Mouse (Mus musculus) frontal cortex, postnatal 14 days (tissue): ENCODE data around the gene Cse1l.

Experiments
- DNase-seq, 2 experiments: peaks; one replicate each; pipeline ENCODE4 v3.0.0; 2022; ENCODE audit warnings: low spot score in 2 of 2

Gene Cse1l

DNA sequence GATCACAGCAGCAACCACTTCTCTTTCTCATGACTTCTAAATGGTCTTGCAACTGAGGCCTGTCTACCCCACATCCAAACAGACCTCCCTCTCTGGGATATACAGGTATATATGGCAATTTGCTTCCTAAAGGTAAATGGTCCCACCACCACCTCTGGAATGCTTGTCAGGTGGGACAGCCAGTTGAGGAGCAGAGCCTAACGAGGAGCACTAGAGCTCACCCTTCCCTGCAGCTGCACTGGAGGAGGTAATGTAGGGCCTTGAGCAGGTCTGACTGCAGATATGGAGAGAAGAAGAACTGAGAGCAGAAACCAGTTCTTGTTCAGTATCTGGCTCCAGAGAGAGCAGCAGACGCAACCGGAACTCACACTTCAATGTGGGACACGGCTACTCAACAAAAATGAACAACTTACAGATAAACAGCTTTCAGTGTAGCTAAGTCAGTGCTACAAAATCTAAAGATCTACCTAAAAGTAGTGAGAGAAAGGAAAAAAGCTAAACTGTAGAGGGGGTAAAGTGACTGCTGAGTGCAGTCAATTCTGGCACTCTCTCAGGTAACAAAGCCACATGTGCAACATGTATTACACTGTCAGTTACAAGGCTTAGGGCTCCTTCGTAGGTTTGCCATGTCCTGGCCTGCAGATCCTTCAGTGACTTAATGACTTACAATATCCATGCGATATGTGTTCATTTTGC, 68.5 kb downstream of the Cse1l start:
- no peak for DNase-seq

DNA sequence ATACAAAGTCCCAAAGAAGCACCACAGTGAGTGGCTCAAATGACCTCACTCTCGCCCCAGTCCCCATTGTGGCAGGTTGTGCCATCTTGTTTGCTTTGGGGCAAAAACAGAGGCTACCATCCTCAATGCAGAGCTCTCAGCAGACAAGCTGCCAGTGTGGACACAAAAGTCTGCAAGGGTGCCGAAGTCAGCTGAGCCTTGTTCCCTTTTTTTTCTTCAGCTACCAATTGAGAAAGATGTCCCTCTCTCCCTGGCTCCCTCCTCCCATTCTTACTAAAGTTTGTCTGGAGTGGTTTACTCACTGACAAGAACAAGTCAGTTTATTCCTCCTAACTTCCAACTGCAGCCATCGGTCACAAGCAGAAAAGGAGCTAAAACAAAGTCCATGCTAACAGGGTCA, 70.5 kb downstream of the Cse1l start:
- DNase-seq, result no peak

- no peak for DNase-seq
These were observed 71.7 kb downstream of the Cse1l start for GRCm38 (mm10) chr2:166977490-166977889.

GRCm38 (mm10) chr2:166980161-166980560, 74.3 kb downstream of the Cse1l start:
- DNase-seq, result no peak

- no peak for DNase-seq
These were observed 77.6 kb downstream of the Cse1l start for GRCm38 (mm10) chr2:166983351-166983894.

DNA sequence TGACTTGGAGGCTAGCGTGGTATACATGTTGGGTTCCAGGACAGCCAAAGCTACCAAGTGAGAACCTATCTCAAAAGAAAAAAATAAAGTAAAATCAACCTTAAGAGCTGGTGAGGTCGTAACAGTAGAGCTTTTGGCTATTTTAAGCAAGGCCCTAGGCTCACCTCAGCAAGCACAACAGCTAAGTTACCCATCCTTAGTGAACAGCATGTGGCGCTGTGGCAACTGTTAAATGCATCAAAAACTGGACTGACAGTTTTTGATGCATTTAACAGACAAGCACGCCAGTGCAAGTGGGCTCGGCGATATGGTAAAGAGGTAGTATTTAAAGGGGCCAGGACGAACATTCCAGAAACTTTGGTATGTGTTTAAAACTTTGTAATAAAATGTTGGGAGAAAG, 85.0 kb downstream of the Cse1l start:
- no peak for DNase-seq

DNA sequence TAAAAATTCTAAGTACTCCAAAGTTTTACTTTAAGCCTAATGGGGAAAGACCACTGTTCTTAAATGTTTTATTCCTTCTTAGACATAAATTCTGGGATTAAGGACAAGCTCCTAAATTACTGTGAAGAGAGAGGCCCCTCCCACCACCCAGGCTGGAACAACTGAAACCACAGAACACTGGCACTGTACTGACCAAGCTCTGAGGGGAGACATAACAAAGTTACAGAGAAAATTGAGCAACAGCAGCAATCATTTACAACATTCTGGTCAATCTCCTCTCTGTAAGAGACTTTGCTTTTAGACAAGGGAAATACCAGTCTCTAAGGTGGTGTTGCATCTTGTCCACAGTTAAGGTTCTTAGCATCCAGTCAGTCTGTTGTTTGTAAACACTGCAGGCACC, 86.1 kb downstream of the Cse1l start:
- no peak for DNase-seq

DNA sequence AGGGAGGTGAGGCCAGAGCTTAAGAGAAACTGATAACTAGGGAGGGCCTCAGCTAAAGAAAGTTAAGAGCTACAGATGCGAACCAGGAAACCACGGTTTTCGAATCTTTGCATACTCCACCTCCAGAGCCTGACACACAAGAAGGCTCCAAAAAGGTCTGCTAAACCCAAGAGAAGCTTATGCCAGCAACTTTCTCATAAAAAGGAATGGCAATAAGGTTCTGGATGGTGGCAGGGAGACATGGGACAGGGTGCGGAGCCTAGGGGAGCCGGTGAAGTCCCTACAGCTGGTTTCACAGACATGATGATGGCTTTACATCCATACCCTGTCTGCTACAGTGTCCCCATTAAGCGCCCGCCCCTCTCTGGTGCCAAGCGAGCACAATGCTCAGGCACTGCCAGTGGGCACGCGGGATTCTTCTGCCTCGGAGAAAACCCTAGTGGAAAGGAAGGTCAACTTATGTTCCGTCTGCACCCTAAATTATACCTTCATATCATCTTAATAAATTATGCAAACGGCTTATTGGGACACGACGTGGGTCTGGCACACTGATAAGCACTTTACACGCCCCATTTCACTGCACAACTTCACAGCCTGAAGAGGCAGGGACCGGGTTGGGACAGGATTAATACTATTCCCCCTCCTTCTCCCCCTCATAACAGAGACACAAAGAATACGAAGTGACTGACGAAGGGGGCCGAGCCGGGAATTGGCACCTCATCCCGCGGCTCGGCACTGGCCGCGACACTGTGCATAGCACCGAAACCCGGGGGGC, 89.4 kb downstream of the Cse1l start:
- peak in 1 of 2 experiments; percentile 28 for DNase-seq
